Mouse (Mus musculus) ZHBTc4 (cell line): ENCODE results near the gene Suclg1.

Experiments used
- DNase-seq: peaks from one replicate; pipeline ENCODE4 v3.0.0-alpha.2; 2011; ENCODE audit warnings: low read depth, low spot score

The Suclg1 gene

GRCm38 (mm10) chr6:73322306-73322705 lies 74.1 kb downstream of the Suclg1 start:
- DNase-seq: no peak
